Mouse (Mus musculus) CH12.LX (cell line): ENCODE data around the gene Itih2.

Source experiments
- BHLHE40 ChIP-seq: IDR thresholded peaks from 2 replicates; pipeline ENCODE4 v1.6.1; 2011; ENCODE audit warnings: mild to moderate bottlenecking, low read depth, low read length, improper control_type of control experiment
- CHD2 ChIP-seq: IDR thresholded peaks from 2 replicates; pipeline ENCODE4 v1.6.1; 2011; ENCODE audit warnings: low read length, improper control_type of control experiment
- CTCF ChIP-seq, 2 experiments: IDR thresholded peaks in 1 of 2; conservative IDR thresholded peaks in 1 of 2; 2 replicates each; pipeline ENCODE4 v1.5.1; 2011 to 2012; ENCODE audit warnings: low read depth in 2 of 2, low read length in 2 of 2, improper control_type of control experiment in 1 of 2, inconsistent platforms in 1 of 2, mild to moderate bottlenecking in 1 of 2, moderate library complexity in 1 of 2
- EP300 ChIP-seq: IDR thresholded peaks from 2 replicates; pipeline ENCODE4 v1.6.1; 2011; ENCODE audit warnings: low read length, improper control_type of control experiment
- POLR2A ChIP-seq: IDR thresholded peaks from 2 replicates; pipeline ENCODE4 v1.6.1; 2011; ENCODE audit warnings: low read depth, mild to moderate bottlenecking, improper control_type of control experiment, low read length
- POLR2AphosphoS2 ChIP-seq: IDR thresholded peaks from 2 replicates; pipeline ENCODE4 v1.6.1; 2011; ENCODE audit warnings: low read depth, low read length, improper control_type of control experiment
- TBP ChIP-seq: conservative IDR thresholded peaks from 2 replicates; pipeline ENCODE4 v1.6.1; 2011; ENCODE audit warnings: low read depth, low read length, improper control_type of control experiment
- USF1 ChIP-seq: IDR thresholded peaks from 2 replicates; pipeline ENCODE4 v1.6.1; 2014; ENCODE audit warnings: low read depth, mild to moderate bottlenecking, inconsistent platforms, low read length, improper control_type of control experiment

GRCm38 (mm10) chr2:10079745-10080309, 51.4 kb downstream of the Itih2 start:
- TF ChIP-seq POLR2AphosphoS2 (no peak), CTCF (conservative IDR thresholded peaks at IDR 0.05 in 1 of 2, IDR thresholded peaks at IDR 0.05 in 1 of 2; ENCODE audit: low read depth in 2 of 2, low read length in 2 of 2) (no peak), POLR2A (no peak), USF1 (no peak), EP300 (no peak), TBP (no peak), CHD2 (no peak), BHLHE40 (no peak)
